Mouse (Mus musculus) liver, adult 2 months (tissue): ENCODE results near the gene Lsm7. TPM values are rescaled to one million over a fixed set of nuclear protein-coding genes. Genes with fewer than 3 reads are reported as not detected.

Source experiments
- DNase-seq: peaks from one replicate; pipeline ENCODE4 v3.0.0-alpha.2; 2011; ENCODE audit warnings: low read depth, low spot score; ENCODE audit errors: extremely low read depth
- H3K27ac ChIP-seq: fragments of 200-500 bp; replicated peaks from 2 replicates; pipeline ENCODE4 v1.5.1; 2012; ENCODE audit warnings: low read depth, mild to moderate bottlenecking, control low read depth, inconsistent platforms, low read length; ENCODE audit not compliant: insufficient read depth
- H3K27me3 ChIP-seq: fragments of 200-500 bp; 2 replicates; pipeline ENCODE4 v1.6.1; 2012; ENCODE audit warnings: mild to moderate bottlenecking, moderate library complexity, low read length, inconsistent platforms; ENCODE audit not compliant: control insufficient read depth, insufficient read depth
- H3K36me3 ChIP-seq: fragments of 200-500 bp; 2 replicates; pipeline ENCODE4 v1.6.1; 2012; ENCODE audit warnings: low read length, inconsistent platforms; ENCODE audit not compliant: control insufficient read depth, insufficient read depth
- H3K4me1 ChIP-seq: fragments of 200-500 bp; 2 replicates; pipeline ENCODE4 v1.6.1; 2011; ENCODE audit warnings: low read length; ENCODE audit not compliant: control insufficient read depth, insufficient read depth
- H3K4me3 ChIP-seq: fragments of 200-500 bp; 2 replicates; pipeline ENCODE4 v1.5.1; 2011; ENCODE audit warnings: low read depth, mild to moderate bottlenecking, control low read depth, low read length, moderate library complexity; ENCODE audit not compliant: insufficient read depth
- H3K79me2 ChIP-seq: fragments of 200-500 bp; 2 replicates; pipeline ENCODE4 v1.6.1; 2012; ENCODE audit warnings: inconsistent platforms, mild to moderate bottlenecking, low read length, moderate library complexity; ENCODE audit not compliant: control insufficient read depth, insufficient read depth
- H3K9ac ChIP-seq: fragments of 200-500 bp; 2 replicates; pipeline ENCODE4 v1.6.1; 2012; ENCODE audit warnings: low read depth, mild to moderate bottlenecking, control low read depth, inconsistent platforms, low read length
- CTCF ChIP-seq: fragments of 200-500 bp; IDR thresholded peaks from 2 replicates; pipeline ENCODE4 v1.5.1; 2011; ENCODE audit warnings: low read depth, low read length, control low read depth
- POLR2A ChIP-seq: fragments of 200-500 bp; IDR thresholded peaks from 2 replicates; pipeline ENCODE4 v1.6.1; 2011; ENCODE audit warnings: low read length, control low read depth; ENCODE audit not compliant: insufficient read depth; ENCODE audit errors: extremely low read depth
- WGBS: fragments of 180-500 bp; shearing (Covaris S2); methylation state at CpG from one replicate; pipeline ENCODE4 v1.1.7; 2018; 5-methylcytosine and 5-hydroxymethylcytosine counted together
- polyA plus RNA-seq: library from polyadenylated mRNA; depleted of rRNA; stranded (reverse); fragments of >200 nt; gene quantifications from 2 replicates; pipeline ENCODE4 v1.2.3, GENCODE M21; 2012
- total RNA-seq: library from RNA; depleted of rRNA; stranded (reverse); fragments of >200 nt; gene quantifications from 2 replicates; pipeline ENCODE4 v1.2.3, GENCODE M21; 2014

The Lsm7 gene
- total and polyA plus RNA-seq, 2 experiments: 61.3 to 75.1 TPM

DNA sequence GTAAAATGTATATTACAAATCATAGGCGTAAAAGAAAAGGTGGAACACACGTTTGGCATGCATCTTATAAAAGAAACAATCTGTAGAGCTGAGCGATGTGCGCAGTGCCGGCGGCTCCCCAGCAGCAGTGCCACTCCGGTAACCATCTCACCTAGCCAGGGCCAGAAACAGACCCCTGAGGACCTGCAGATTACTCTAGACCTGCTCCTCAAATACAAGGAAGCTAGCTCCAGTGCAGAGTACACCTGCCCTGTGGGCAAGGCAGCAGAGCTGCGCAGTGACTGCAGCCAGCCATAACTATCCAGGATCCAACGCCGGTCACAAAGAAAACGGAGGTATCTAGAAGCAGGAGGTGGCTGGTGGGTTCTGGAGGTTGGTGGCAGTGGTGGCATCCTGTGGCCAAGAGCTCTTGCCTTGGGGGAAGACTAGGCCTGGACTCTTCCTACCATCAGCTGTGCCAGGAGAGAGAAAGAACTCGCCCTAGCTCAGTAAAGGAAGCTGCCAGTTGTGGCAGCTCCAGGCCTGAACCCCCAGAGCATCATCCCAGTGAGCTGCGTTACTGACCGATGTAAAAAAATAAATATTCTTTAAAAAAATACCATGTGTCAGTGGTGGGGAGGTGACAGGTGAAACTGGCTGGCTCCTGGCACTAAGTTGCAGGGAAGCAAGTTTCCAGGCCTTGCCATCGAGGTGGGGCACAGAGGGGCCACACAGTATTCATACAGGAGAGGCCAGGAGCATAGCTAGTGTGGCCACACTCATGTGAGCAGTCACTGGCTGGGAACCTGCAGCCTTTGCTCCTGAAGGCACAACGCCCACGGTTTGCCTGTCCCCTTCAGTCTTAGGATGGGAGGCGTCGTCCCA, 46.6 kb upstream of the Lsm7 start:
- Histone ChIP-seq H3K79me2 (peaks cover 3% of the 10 kb centered on the region; the same call in 1 of the 2 replicates), H3K27ac (peak overlapping the region; percentile 48), H3K36me3 (no peaks in the 10 kb centered on the region), H3K27me3 (no peaks in the 10 kb centered on the region), H3K4me1 (peaks cover 10% of the 10 kb centered on the region), H3K4me3 (peak overlapping the region; percentile 8; the same call in 1 of the 2 replicates), H3K9ac (peak overlapping the region; percentile 20)
- WGBS: 89% methylated on average over 19 of the region's 19 CpGs
- no peak for DNase-seq
- TF ChIP-seq POLR2A: no peak
- no peak for TF ChIP-seq CTCF

DNA sequence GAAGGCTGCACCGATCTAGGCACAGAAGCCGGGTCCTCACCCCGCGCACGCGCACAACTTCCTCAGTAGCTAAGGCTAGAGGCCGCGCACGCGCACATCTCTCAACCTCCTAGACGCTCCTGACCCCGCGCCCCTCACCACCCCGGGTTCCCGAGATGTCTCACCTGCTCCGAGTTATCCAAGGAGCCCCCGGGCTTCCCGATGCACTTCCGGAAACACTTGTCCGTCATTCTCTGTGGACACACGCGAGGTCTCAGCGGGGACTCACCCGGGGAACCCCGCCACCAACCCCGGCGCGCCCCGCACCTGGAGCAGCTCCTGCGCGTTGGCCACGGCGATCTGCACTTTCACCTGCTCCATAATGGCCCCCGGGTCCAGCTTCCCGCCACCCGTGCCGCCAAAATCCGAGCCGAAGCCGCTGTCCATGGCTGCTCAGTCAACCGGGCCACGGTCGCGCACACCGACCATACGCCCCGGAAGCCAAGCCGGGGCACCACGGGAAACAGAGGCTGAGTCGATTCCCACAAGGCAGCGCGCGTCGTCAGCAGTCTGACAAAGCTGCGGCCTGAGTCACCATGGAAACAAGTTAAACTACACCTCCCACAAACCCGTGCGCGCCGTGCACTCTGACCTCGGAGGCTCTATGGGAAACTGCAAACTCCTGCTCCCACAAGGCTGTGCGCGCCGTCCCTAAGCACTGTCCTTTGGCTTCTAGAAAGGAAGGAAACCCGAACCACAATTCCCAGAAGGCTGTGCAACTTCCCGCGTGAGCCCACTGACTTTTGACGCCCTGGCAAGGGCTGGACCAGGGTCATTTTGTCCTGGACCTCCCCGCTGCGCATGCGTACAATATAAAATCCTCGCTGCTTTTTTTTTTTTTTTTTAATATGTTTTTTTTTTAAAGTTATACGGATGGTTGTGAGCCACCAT, 45.6 kb upstream of the Lsm7 start, which contains the start of gene Timm13:
Timm13 (minus strand) TSS at position 652 of the 930 bp plus-strand sequence.
- WGBS: under 1% methylated on average over 72 of the region's 72 CpGs
- peak within 1 kb of the TSS; percentile 67 for H3K27ac ChIP-seq
- DNase-seq: peak; percentile 100
- H3K27me3 ChIP-seq: no peaks in the 10 kb centered on the region
- peaks cover 10% of the 10 kb centered on the region for H3K4me1 ChIP-seq
- H3K79me2 ChIP-seq: peaks cover 3% of the 10 kb centered on the region; the same call in 1 of the 2 replicates
- peak within 1 kb of the TSS; percentile 74 for H3K4me3 ChIP-seq
- H3K36me3 ChIP-seq: no peaks in the 10 kb centered on the region
- H3K9ac ChIP-seq: peak within 1 kb of the TSS; percentile 84
- no peak for TF ChIP-seq CTCF
- TF ChIP-seq POLR2A: peak; percentile 61; the same call in 1 of the 2 replicates

DNA sequence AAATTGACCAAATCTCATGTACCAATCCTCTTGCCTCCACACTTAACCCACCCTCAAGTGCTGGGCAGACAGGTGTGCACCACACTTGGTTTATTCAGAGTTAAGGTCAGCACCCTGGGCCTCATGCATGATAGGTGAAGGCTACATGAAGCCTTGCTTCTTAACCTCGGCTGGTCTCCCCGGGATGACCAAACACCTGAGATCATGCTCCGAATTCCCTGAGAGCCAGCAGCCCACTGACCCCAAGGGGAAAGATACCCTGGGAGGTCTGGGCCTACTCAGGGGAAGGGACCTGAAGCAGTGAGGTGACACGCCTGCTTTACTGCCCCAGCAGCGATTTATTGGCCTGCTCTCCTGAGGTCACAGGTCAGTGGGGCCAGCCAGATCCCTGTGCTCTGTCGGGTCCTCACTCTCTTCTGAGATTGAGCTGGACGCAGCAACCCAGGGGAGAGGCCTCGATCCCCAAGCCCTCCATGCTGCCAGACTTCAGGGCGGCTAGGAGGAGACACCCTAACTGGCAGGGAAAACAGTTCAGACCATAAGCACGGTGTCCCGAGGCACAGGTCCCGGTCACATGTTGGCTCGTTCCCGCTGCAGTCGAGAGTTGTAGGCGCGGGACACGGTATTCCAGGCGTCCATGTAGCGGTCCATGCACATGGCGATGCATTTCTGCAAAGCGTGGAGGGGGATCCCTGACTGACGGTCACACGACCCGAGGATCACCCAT, 44.7 kb upstream of the Lsm7 start:
- WGBS: 8% methylated on average over 25 of the region's 25 CpGs
- Histone ChIP-seq H3K9ac (peak overlapping the region; percentile 84), H3K27me3 (no peaks in the 10 kb centered on the region), H3K4me1 (peaks cover 10% of the 10 kb centered on the region), H3K36me3 (no peaks in the 10 kb centered on the region), H3K79me2 (peaks cover 3% of the 10 kb centered on the region; the same call in 1 of the 2 replicates), H3K4me3 (peak overlapping the region; percentile 74), H3K27ac (peak overlapping the region; percentile 67)
- DNase-seq: peak; percentile 54
- no peak for TF ChIP-seq POLR2A
- no peak for TF ChIP-seq CTCF

DNA sequence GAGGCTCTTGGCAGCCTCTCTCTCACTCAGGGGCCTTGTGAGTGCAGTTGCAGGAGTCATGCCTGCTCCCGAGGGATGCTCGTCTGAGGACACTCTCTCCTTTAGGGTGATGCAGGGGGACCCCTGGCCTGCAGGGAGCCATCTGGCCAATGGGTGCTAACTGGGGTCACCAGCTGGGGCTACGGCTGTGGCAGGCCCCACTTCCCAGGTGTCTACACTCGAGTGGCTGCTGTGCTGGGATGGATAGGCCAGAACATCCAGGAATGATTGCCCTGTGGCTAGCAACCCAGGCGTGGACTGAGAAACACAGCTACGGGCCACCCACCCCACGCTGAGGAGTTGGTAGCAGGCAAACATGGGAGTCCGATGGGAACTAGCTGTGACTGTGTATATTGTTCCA, 44.1 kb upstream of the Lsm7 start:
- H3K9ac ChIP-seq: no peak overlapping the region

DNA sequence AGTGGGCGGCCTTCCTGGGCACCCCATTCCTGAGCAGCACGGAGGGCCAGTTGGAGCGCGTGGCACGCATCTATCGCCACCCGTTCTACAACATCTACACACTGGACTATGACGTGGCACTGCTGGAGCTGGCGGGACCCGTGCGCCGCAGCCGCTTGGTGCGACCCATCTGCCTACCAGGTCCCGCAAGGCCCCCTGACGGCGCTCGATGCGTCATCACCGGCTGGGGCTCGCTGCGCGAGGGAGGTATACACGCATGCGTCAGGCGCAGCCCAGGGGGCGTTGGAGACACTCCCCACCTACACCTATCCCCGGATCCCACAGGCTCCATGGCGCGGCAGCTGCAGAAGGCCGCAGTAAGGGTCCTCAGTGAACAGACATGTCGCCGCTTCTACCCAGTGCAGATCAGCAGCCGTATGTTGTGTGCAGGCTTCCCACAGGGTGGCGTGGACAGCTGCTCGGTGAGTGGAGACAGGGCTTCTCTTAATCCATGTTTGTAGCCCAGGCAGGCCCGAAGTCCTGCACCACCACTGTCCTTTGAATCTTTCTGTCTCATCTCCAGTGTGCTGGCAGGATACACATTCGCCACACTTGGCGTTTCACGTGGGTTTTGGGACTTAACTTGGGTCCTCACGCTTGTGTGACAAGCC, 43.0 kb upstream of the Lsm7 start:
- no peaks in the 10 kb centered on the region for H3K27me3 ChIP-seq
- H3K4me1 ChIP-seq: peaks cover 10% of the 10 kb centered on the region
- H3K36me3 ChIP-seq: no peaks in the 10 kb centered on the region
- H3K79me2 ChIP-seq: peaks cover 3% of the 10 kb centered on the region; the same call in 1 of the 2 replicates
- TF ChIP-seq CTCF: no peak
- TF ChIP-seq POLR2A: no peak
- WGBS: 67% methylated on average over 41 of the region's 41 CpGs
- no peak overlapping the region for H3K4me3 ChIP-seq
- no peak for DNase-seq
- no peak overlapping the region for H3K9ac ChIP-seq
- no peak overlapping the region for H3K27ac ChIP-seq

More for the DNA sequence above, 44.1 kb upstream of the Lsm7 start:
- peaks cover 10% of the 10 kb centered on the region for H3K4me1 ChIP-seq
- DNase-seq: no peak
- no peak overlapping the region for H3K4me3 ChIP-seq
- H3K36me3 ChIP-seq: no peaks in the 10 kb centered on the region
- H3K27ac ChIP-seq: no peak overlapping the region
- no peak for TF ChIP-seq CTCF
- TF ChIP-seq POLR2A: no peak
- H3K27me3 ChIP-seq: no peaks in the 10 kb centered on the region
- 82% methylated on average over 8 of the region's 8 CpGs for WGBS
- peaks cover 3% of the 10 kb centered on the region; the same call in 1 of the 2 replicates for H3K79me2 ChIP-seq
